In genomic region chr9:119848671-119849070, GRCm38 (mm10) we compare ENCODE assay signal across 17 mouse cellular contexts. TPM values are rescaled to one million over a fixed set of nuclear protein-coding genes. Genes with fewer than 3 reads are reported as not detected.
"Had no signal": no experiment of that assay in that cellular context is flagged by ENCODE, and none has a peak within 500 bp of the region (broad histone marks: within the 10 kb centered on the region; RNA-seq: fewer than 3 reads in every experiment).

No protein-coding gene starts in this region.

- H3K27me3 ChIP-seq: kidney, embryonic 15.5 days; liver, embryonic 13.5 days; midbrain, embryonic 13.5 days; neural tube, embryonic 12.5 days had no signal

- H3K4me1 ChIP-seq: liver, embryonic 13.5 days had no signal

- H3K4me3 ChIP-seq: kidney, embryonic 15.5 days; layer of hippocampus, adult 2 months; limb, embryonic 12.5 days; liver, embryonic 13.5 days; midbrain, embryonic 13.5 days; myocyte; neural tube, embryonic 12.5 days had no signal

- H3K36me3 ChIP-seq: kidney, embryonic 15.5 days; limb, embryonic 12.5 days; liver, embryonic 13.5 days; midbrain, embryonic 13.5 days; neural tube, embryonic 12.5 days had no signal

- H3K9ac ChIP-seq: kidney, embryonic 15.5 days; limb, embryonic 12.5 days; liver, embryonic 13.5 days; liver, postnatal 0 days; midbrain, embryonic 13.5 days; neural tube, embryonic 12.5 days had no signal

- DNase-seq: kidney, adult 2 months; kidney, postnatal 4 days; liver; liver, embryonic 13.5 days; liver, postnatal 0 days; right cerebral cortex, postnatal 4 days; spleen, adult 18-20 months; thymus, adult 18-20 months; thymus, postnatal 14 days had no signal

- H3K27ac ChIP-seq: kidney, embryonic 15.5 days; layer of hippocampus, adult 2 months; limb, embryonic 12.5 days; liver, embryonic 13.5 days; midbrain, embryonic 13.5 days; neural tube, embryonic 12.5 days had no signal

RNA-seq across cellular contexts. Expression of gene Scn11a, which starts 23.4 kb away (rescaled TPM):
- total RNA-seq: layer of hippocampus, adult 2 months; megakaryocyte-erythroid progenitor cell, adult 5-6 weeks had no signal
- polyA plus RNA-seq: liver, embryonic 13.5 days; liver, postnatal 0 days; stomach, embryonic 14.5 days had no signal
